10 mouse cellular contexts compared by ENCODE assay signal in genomic region chr1:181009754-181010153, GRCm38 (mm10). TPM values are rescaled to one million over a fixed set of nuclear protein-coding genes. Genes with fewer than 3 reads are reported as not detected.
DNase-seq lines count a peak whose midpoint lies in the region; ATAC-seq and TF ChIP-seq lines count a peak whose summit lies in the region.
"Had no signal": no experiment of that assay in that cellular context is flagged by ENCODE, and none has a peak within 500 bp of the region (broad histone marks: within the 10 kb centered on the region; RNA-seq: fewer than 3 reads in every experiment).

No protein-coding gene starts in this region.

- DNase-seq in cerebellum, adult 2 months, result peak; percentile 70 to 82
- peak; percentile 20 for DNase-seq in lung, embryonic 14.5 days
- DNase-seq in left cerebral cortex, postnatal 36 days (ENCODE audit: low spot score in 2 of 2), result no peak
- DNase-seq in frontal cortex, adult 2 months (ENCODE audit: extremely low spot score in 1 of 2, low spot score in 1 of 2), result no peak

- no peak overlapping the region for H3K27ac ChIP-seq in liver, embryonic 16.5 days (ENCODE audit: low read length)
- no peak overlapping the region for H3K27ac ChIP-seq in liver, embryonic 12.5 days
- H3K27ac ChIP-seq in cerebellum, adult 2 months (ENCODE audit: insufficient read depth, low read length), result peak overlapping the region; percentile 72
- H3K27ac ChIP-seq in heart, embryonic 12.5 days (ENCODE audit: poor library complexity, severe bottlenecking), result no peak overlapping the region
- H3K27ac ChIP-seq in lung, embryonic 14.5 days (ENCODE audit: low read depth), result no peak overlapping the region
- no peak overlapping the region for H3K27ac ChIP-seq in forebrain, embryonic 15.5 days (replicated peaks)

- peak; percentile 26; the same call in 1 of the 2 replicates for TF ChIP-seq CTCF in cerebellum, adult 2 months (IDR thresholded peaks at IDR 0.05; ENCODE audit: borderline replicate concordance, insufficient read depth, low read depth, low read length)
- no peak for TF ChIP-seq CTCF in lung, embryonic 14.5 days (IDR thresholded peaks at IDR 0.05; ENCODE audit: low read depth)

- intact Hi-C loops in left cerebral cortex, postnatal 36 days (cut with DNase I), result no loop called here

- peak; percentile 31 for ATAC-seq in liver, embryonic 16.5 days (ENCODE audit: low read depth)
- no peak for ATAC-seq in liver, embryonic 12.5 days
- 0 out of 2 replicates have a peak, but pooled peaks have one; percentile 24 for ATAC-seq in heart, embryonic 12.5 days (ENCODE audit: insufficient number of reproducible peaks, low FRiP score)
- no peak for ATAC-seq in lung, embryonic 14.5 days (ENCODE audit: insufficient read depth)
- no peak for ATAC-seq in forebrain, embryonic 15.5 days (replicated peaks)

- H3K4me3 ChIP-seq in liver, embryonic 16.5 days (ENCODE audit: low read depth, low read length), result no peak overlapping the region
- H3K4me3 ChIP-seq in liver, embryonic 12.5 days, result no peak overlapping the region
- no peak overlapping the region for H3K4me3 ChIP-seq in cerebellum, adult 2 months (replicated peaks; ENCODE audit: insufficient read depth, low read depth, low read length)
- no peak overlapping the region for H3K4me3 ChIP-seq in heart, embryonic 12.5 days
- H3K4me3 ChIP-seq in lung, embryonic 14.5 days (ENCODE audit: low read depth, low read length), result no peak overlapping the region
- H3K4me3 ChIP-seq in forebrain, embryonic 15.5 days, result no peak overlapping the region

- no peak overlapping the region for H3K4me2 ChIP-seq in liver, embryonic 16.5 days (ENCODE audit: low read depth, low read length)
- H3K4me2 ChIP-seq in liver, embryonic 12.5 days, result no peak overlapping the region
- no peak overlapping the region for H3K4me2 ChIP-seq in heart, embryonic 12.5 days
- H3K4me2 ChIP-seq in lung, embryonic 14.5 days, result no peak overlapping the region
- H3K4me2 ChIP-seq in forebrain, embryonic 15.5 days (replicated peaks), result no peak overlapping the region

- WGBS in liver, embryonic 16.5 days (ENCODE audit: insufficient replicate concordance), result 43% methylated on average over 3 of the region's 3 CpGs
- 47% methylated on average over 3 of the region's 3 CpGs for WGBS in liver, embryonic 12.5 days (ENCODE audit: insufficient replicate concordance)
- 6% methylated on average over 3 of the region's 3 CpGs for WGBS in cerebellum, adult 2 months
- WGBS in heart, embryonic 12.5 days, result 48% methylated on average over 3 of the region's 3 CpGs
- 51% methylated on average over 3 of the region's 3 CpGs for WGBS in lung, embryonic 14.5 days
- 74% methylated on average over 3 of the region's 3 CpGs for WGBS in forebrain, embryonic 15.5 days

- TF ChIP-seq POLR2A in cerebellum, adult 2 months (IDR thresholded peaks at IDR 0.05; ENCODE audit: borderline replicate concordance, insufficient read depth, low read length), result 0 out of 2 replicates have a peak, but pooled peaks have one; percentile 6

- H3K9ac ChIP-seq in liver, embryonic 16.5 days (ENCODE audit: low read depth, low read length), result no peak overlapping the region
- no peak overlapping the region for H3K9ac ChIP-seq in liver, embryonic 12.5 days
- no peak overlapping the region for H3K9ac ChIP-seq in heart, embryonic 12.5 days
- no peak overlapping the region for H3K9ac ChIP-seq in lung, embryonic 14.5 days
- H3K9ac ChIP-seq in forebrain, embryonic 15.5 days (replicated peaks), result no peak overlapping the region

- H3K4me1 ChIP-seq in liver, embryonic 16.5 days (ENCODE audit: control insufficient read depth, low read depth, low read length), result no peaks in the 10 kb centered on the region; the same call in none of the 2 replicates
- H3K4me1 ChIP-seq in liver, embryonic 12.5 days, result peaks cover 15% of the 10 kb centered on the region; the same call in 1 of the 2 replicates
- H3K4me1 ChIP-seq in cerebellum, adult 2 months (ENCODE audit: control insufficient read depth, insufficient read depth, low read length), result peaks cover 25% of the 10 kb centered on the region
- peaks cover 12% of the 10 kb centered on the region for H3K4me1 ChIP-seq in heart, embryonic 12.5 days (replicated peaks)
- H3K4me1 ChIP-seq in lung, embryonic 14.5 days (ENCODE audit: insufficient read depth), result no peaks in the 10 kb centered on the region
- H3K4me1 ChIP-seq in forebrain, embryonic 15.5 days, result no peaks in the 10 kb centered on the region

- H3K9me3 ChIP-seq in liver, embryonic 16.5 days (replicated peaks; ENCODE audit: control insufficient read depth, low read length), result no peaks in the 10 kb centered on the region
- no peaks in the 10 kb centered on the region for H3K9me3 ChIP-seq in liver, embryonic 12.5 days (replicated peaks)
- no peaks in the 10 kb centered on the region for H3K9me3 ChIP-seq in heart, embryonic 12.5 days (replicated peaks)
- no peaks in the 10 kb centered on the region for H3K9me3 ChIP-seq in lung, embryonic 14.5 days (ENCODE audit: low read depth, low read length)
- H3K9me3 ChIP-seq in forebrain, embryonic 15.5 days, result no peaks in the 10 kb centered on the region

- H3K36me3 ChIP-seq in liver, embryonic 16.5 days (ENCODE audit: control insufficient read depth, insufficient read depth), result no peaks in the 10 kb centered on the region
- H3K36me3 ChIP-seq in liver, embryonic 12.5 days, result no peaks in the 10 kb centered on the region
- no peaks in the 10 kb centered on the region for H3K36me3 ChIP-seq in heart, embryonic 12.5 days
- H3K36me3 ChIP-seq in lung, embryonic 14.5 days (ENCODE audit: insufficient read depth), result no peaks in the 10 kb centered on the region
- no peaks in the 10 kb centered on the region for H3K36me3 ChIP-seq in forebrain, embryonic 15.5 days

- no peaks in the 10 kb centered on the region for H3K27me3 ChIP-seq in liver, embryonic 16.5 days (ENCODE audit: control insufficient read depth, insufficient read depth, low read depth, low read length)
- peaks cover 13% of the 10 kb centered on the region for H3K27me3 ChIP-seq in liver, embryonic 12.5 days (replicated peaks)
- H3K27me3 ChIP-seq in cerebellum, adult 2 months (ENCODE audit: control insufficient read depth, insufficient read depth, low read length), result no peaks in the 10 kb centered on the region
- no peaks in the 10 kb centered on the region for H3K27me3 ChIP-seq in heart, embryonic 12.5 days (replicated peaks)
- H3K27me3 ChIP-seq in lung, embryonic 14.5 days (ENCODE audit: insufficient read depth, low read length), result no peaks in the 10 kb centered on the region
- no peaks in the 10 kb centered on the region for H3K27me3 ChIP-seq in forebrain, embryonic 15.5 days

RNA-seq across cellular contexts. Expression of gene Ephx1, which starts 10.9 kb away (rescaled TPM):
- 10.1 and 11.3 TPM in 2 replicates for polyA plus RNA-seq in liver, embryonic 16.5 days (2015; fragmentation: Nextera tagmentation; extraction: Ambion mirVana)
- 2.1 and 2.2 TPM in 2 replicates for polyA plus RNA-seq in liver, embryonic 12.5 days (2016; fragmentation: Nextera tagmentation; extraction: Ambion mirVana)
- 54.8 and 61.0 TPM in 2 replicates for polyA plus RNA-seq in cerebellum, adult 2 months (2012; rRNA removed)
- polyA plus RNA-seq in heart, embryonic 12.5 days (2016; fragmentation: Nextera tagmentation; extraction: Ambion mirVana), result 5.0 and 5.1 TPM in 2 replicates
- polyA plus RNA-seq in lung, embryonic 14.5 days (2014; fragmentation: Nextera tagmentation; extraction: Ambion mirVana), result 3.6 and 4.0 TPM in 2 replicates
- 3.6 and 4.0 TPM in 2 replicates for polyA plus RNA-seq in forebrain, embryonic 15.5 days (2015; fragmentation: Nextera tagmentation; extraction: Ambion mirVana)
- 10 to 100 TPM; 30.2 to 31.6 TPM for total RNA-seq in left cerebral cortex, postnatal 36 days (2021)
- 29.8 and 34.6 TPM in 2 replicates for polyA plus RNA-seq in frontal cortex, adult 2 months (2012; rRNA removed)

RNA-seq across cellular contexts. Expression of gene 9130409I23Rik, which starts 41.3 kb away (rescaled TPM):
- polyA plus RNA-seq in liver, embryonic 16.5 days (2015; fragmentation: Nextera tagmentation; extraction: Ambion mirVana), result 0.15 TPM in 2 replicates
- 0.08 TPM in 1 of 2 replicates, not detected in the other for polyA plus RNA-seq in liver, embryonic 12.5 days (2016; fragmentation: Nextera tagmentation; extraction: Ambion mirVana)
- polyA plus RNA-seq in cerebellum, adult 2 months (2012; rRNA removed), result 0.05 TPM in 1 of 2 replicates, not detected in the other
- polyA plus RNA-seq in heart, embryonic 12.5 days (2016; fragmentation: Nextera tagmentation; extraction: Ambion mirVana), result not detected in 2 replicates
- 0.09 TPM in 1 of 2 replicates, not detected in the other for polyA plus RNA-seq in lung, embryonic 14.5 days (2014; fragmentation: Nextera tagmentation; extraction: Ambion mirVana)
- 0.11 TPM in 1 of 2 replicates, not detected in the other for polyA plus RNA-seq in forebrain, embryonic 15.5 days (2015; fragmentation: Nextera tagmentation; extraction: Ambion mirVana)
- not detected for total RNA-seq in left cerebral cortex, postnatal 36 days (2021)
- polyA plus RNA-seq in frontal cortex, adult 2 months (2012; rRNA removed), result not detected in 2 replicates
- total RNA-seq: MEL had no signal
- polyA plus RNA-seq: neural tube, embryonic 11.5 days had no signal

Comparison
In these comparisons a context has a peak if more than half of its experiments do, and no peak if none do; other contexts are left out.
1. ATAC-seq: peak in liver, embryonic 16.5 days (single experiment) and heart, embryonic 12.5 days (single experiment); none in liver, embryonic 12.5 days (single experiment), lung, embryonic 14.5 days (single experiment) and forebrain, embryonic 15.5 days (single experiment).
2. DNase-seq: peak in cerebellum, adult 2 months (2 of 2) and lung, embryonic 14.5 days (single experiment); none in left cerebral cortex, postnatal 36 days (0 of 2) and frontal cortex, adult 2 months (0 of 2).